Mouse (Mus musculus): Measurements from ENCODE around the gene Gpc1. TPM values are rescaled to one million over a fixed set of nuclear protein-coding genes. Genes with fewer than 3 reads are reported as not detected.

Gpc1 gene
- polyA plus RNA-seq, 1 experiment from 2014 or later: 4.1 TPM

DNA sequence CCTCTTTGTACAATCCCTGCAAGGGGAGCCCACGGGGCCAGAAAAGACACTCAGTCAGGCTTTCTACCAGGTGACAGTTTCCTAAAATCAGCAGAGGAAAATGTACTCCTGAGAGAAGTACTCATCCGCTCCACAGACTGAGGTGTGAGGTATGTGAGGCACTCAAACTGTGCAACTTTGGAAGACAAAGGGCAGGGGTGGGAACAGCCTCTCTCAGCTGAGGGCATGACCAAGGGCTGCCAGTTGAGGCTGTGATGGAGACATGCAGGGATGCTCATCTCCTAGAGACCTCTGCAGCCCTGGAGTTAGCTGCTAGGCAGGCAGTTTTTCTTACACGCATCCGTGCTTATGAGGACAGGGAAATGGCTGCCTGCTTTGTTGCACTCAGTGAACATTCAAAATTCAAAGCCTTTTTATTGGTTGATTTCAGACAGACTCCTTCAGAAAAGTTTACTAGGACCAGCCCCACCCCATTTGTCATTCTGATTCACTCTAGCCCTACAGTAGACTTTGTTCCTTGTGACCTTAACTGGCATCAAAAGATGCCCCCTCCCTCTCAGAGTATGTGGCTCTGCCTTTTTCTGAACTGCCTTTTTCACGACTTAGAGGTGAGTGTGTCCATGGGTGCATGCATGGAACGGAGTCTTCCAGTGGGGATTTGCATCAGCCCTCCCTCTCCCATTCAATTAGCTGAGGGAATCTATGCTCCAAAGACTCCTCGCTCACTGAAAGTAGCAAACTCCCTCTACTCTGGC, 57.6 kb downstream of the Gpc1 start:
- no peaks in the 10 kb centered on the region; the same call in 1 of the 2 replicates for H3K4me1 ChIP-seq (ENCODE audit: control insufficient read depth, low read depth, low read length)
- no peak overlapping the region for H3K9ac ChIP-seq (ENCODE audit: low read depth, low read length)
- no peaks in the 10 kb centered on the region for H3K36me3 ChIP-seq (ENCODE audit: control insufficient read depth, insufficient read depth)
- 54% methylated on average over 7 of the region's 7 CpGs for WGBS (ENCODE audit: insufficient replicate concordance)
- no peak overlapping the region for H3K27ac ChIP-seq (ENCODE audit: low read length)
- no peak for ATAC-seq (ENCODE audit: low read depth)
- H3K27me3 ChIP-seq (ENCODE audit: control insufficient read depth, insufficient read depth, low read depth, low read length): no peaks in the 10 kb centered on the region
- H3K9me3 ChIP-seq (replicated peaks; ENCODE audit: control insufficient read depth, low read length): no peaks in the 10 kb centered on the region
- no peak overlapping the region for H3K4me2 ChIP-seq (ENCODE audit: low read depth, low read length)
- no peak overlapping the region for H3K4me3 ChIP-seq (ENCODE audit: low read depth, low read length)

DNA sequence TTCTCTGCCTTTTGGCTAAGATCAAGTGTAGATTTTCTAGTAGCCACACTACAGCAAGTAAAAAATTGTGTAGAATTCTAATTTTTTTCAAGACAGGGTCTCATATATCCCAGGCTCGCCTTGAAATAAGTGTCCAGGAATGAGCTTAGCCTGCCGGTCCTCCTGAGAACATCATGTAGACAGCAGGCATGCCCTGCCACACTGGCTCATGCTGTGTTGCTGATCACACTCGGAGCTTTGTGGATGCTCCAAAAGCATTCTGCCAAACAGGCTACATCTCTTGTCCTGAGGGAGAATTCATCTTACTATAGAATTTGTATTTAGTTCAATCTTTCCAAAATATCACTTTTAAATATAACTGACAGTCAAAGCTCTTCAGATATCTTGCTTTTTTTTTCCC, 61.3 kb downstream of the Gpc1 start:
- WGBS (ENCODE audit: insufficient replicate concordance): 49% methylated on average over 3 of the region's 3 CpGs
- H3K9me3 ChIP-seq (replicated peaks; ENCODE audit: control insufficient read depth, low read length): no peaks in the 10 kb centered on the region
- no peak overlapping the region for H3K27ac ChIP-seq (ENCODE audit: low read length)
- no peak overlapping the region for H3K4me2 ChIP-seq (ENCODE audit: low read depth, low read length)
- no peak overlapping the region for H3K4me3 ChIP-seq (ENCODE audit: low read depth, low read length)
- H3K4me1 ChIP-seq (ENCODE audit: control insufficient read depth, low read depth, low read length): no peaks in the 10 kb centered on the region; the same call in 1 of the 2 replicates
- no peak overlapping the region for H3K9ac ChIP-seq (ENCODE audit: low read depth, low read length)
- no peak for ATAC-seq (ENCODE audit: low read depth)
- H3K36me3 ChIP-seq (ENCODE audit: control insufficient read depth, insufficient read depth): no peaks in the 10 kb centered on the region
- H3K27me3 ChIP-seq (ENCODE audit: control insufficient read depth, insufficient read depth, low read depth, low read length): no peaks in the 10 kb centered on the region

DNA sequence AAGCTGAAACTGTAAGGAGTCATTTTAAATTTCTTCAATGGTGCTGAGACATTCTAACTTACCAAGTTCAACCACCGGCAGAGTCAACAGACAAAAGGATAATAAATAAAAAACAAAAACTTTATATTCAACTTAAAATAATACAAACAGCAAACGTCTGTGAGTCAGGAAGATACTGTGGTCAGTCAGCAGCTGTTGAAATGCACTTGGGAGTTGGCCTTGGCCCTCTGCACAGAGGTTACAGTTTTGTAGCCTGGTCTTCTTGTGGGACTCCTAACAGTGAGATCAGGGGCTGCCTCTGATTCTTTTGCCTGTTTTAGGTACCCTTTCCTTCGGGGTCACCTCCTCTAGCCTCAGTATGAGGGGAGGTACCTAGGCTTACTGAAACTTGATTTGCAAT, 62.5 kb downstream of the Gpc1 start:
- no peak overlapping the region for H3K27ac ChIP-seq (ENCODE audit: low read length)
- no peaks in the 10 kb centered on the region; the same call in 1 of the 2 replicates for H3K4me1 ChIP-seq (ENCODE audit: control insufficient read depth, low read depth, low read length)
- H3K36me3 ChIP-seq (ENCODE audit: control insufficient read depth, insufficient read depth): no peaks in the 10 kb centered on the region
- WGBS (ENCODE audit: insufficient replicate concordance): 40% methylated on average over 3 of the region's 3 CpGs
- H3K9me3 ChIP-seq (replicated peaks; ENCODE audit: control insufficient read depth, low read length): no peaks in the 10 kb centered on the region
- H3K27me3 ChIP-seq (ENCODE audit: control insufficient read depth, insufficient read depth, low read depth, low read length): no peaks in the 10 kb centered on the region
- no peak overlapping the region for H3K4me3 ChIP-seq (ENCODE audit: low read depth, low read length)
- H3K9ac ChIP-seq (ENCODE audit: low read depth, low read length): no peak overlapping the region
- no peak for ATAC-seq (ENCODE audit: low read depth)
- no peak overlapping the region for H3K4me2 ChIP-seq (ENCODE audit: low read depth, low read length)

DNA sequence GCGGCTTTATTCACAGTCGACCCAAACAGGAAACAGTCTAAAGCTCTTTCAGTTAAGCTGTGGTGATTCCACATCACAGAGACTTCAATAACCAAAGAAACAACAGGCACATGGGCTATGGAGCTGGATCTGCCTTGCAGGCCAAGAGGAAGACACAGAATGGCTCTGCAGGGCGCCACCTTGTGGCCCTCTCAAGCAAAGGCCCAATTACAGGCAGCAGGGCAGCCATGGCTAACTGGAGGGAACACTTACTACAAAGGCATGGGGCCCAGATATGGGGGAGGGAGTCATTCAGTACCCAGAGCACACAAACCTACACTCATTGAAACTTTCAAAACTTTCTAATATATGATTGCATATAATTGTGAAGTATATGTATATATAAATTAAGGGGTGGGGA, 63.6 kb downstream of the Gpc1 start:
- no peak for ATAC-seq (ENCODE audit: low read depth)
- Histone ChIP-seq H3K27me3 (ENCODE audit: control insufficient read depth, insufficient read depth, low read depth, low read length) (peaks cover 5% of the 10 kb centered on the region; the same call in 1 of the 2 replicates), H3K4me1 (ENCODE audit: control insufficient read depth, low read depth, low read length) (no peaks in the 10 kb centered on the region; the same call in 1 of the 2 replicates), H3K36me3 (ENCODE audit: control insufficient read depth, insufficient read depth) (no peaks in the 10 kb centered on the region), H3K9ac (ENCODE audit: low read depth, low read length) (no peak overlapping the region), H3K27ac (ENCODE audit: low read length) (no peak overlapping the region), H3K4me3 (ENCODE audit: low read depth, low read length) (no peak overlapping the region), H3K4me2 (ENCODE audit: low read depth, low read length) (no peak overlapping the region), H3K9me3 (replicated peaks; ENCODE audit: control insufficient read depth, low read length) (no peaks in the 10 kb centered on the region)
- 11% methylated on average over 3 of the region's 3 CpGs for whole genome bisulfite sequencing (ENCODE audit: insufficient replicate concordance)

DNA sequence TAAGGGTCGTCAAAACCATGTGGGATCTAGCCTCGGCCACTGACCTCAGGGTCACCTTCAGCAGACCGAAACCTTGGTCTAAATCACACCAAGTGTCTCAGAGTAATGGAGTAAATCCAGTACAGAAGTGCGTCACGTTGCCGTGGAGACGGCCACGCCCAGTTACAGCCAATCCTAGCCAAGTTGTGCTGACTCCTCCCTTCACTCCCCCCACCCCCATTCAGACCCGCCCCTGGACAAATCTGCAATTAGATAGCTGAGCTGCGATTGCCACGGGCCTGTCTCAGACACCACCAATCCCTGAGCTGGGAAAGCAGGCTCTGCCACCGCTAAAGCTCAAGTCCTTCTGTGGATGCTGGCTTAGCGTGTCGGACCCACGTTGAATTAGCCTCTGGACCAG, 71.3 kb downstream of the Gpc1 start, which contains the start of gene Ankmy1:
Gene Ankmy1 (minus strand): TSS at position 121 of the 400 bp plus-strand sequence.
- H3K4me2 ChIP-seq (ENCODE audit: low read depth, low read length): peak within 1 kb of the TSS; percentile 44
- H3K4me3 ChIP-seq (ENCODE audit: low read depth, low read length): 0 out of 2 replicates have a peak within 1 kb of the TSS, but pooled peaks have one; percentile 19
- no peaks in the 10 kb centered on the region for H3K9me3 ChIP-seq (replicated peaks; ENCODE audit: control insufficient read depth, low read length)
- ATAC-seq (ENCODE audit: low read depth): no peak
- H3K27ac ChIP-seq (ENCODE audit: low read length): no peak within 1 kb of the TSS
- H3K27me3 ChIP-seq (ENCODE audit: control insufficient read depth, insufficient read depth, low read depth, low read length): peaks cover 9% of the 10 kb centered on the region
- peaks cover 7% of the 10 kb centered on the region for H3K4me1 ChIP-seq (ENCODE audit: control insufficient read depth, low read depth, low read length)
- H3K9ac ChIP-seq (ENCODE audit: low read depth, low read length): no peak within 1 kb of the TSS
- 2% methylated on average over 15 of the region's 15 CpGs for WGBS (ENCODE audit: insufficient replicate concordance)
- H3K36me3 ChIP-seq (ENCODE audit: control insufficient read depth, insufficient read depth): no peaks in the 10 kb centered on the region

DNA sequence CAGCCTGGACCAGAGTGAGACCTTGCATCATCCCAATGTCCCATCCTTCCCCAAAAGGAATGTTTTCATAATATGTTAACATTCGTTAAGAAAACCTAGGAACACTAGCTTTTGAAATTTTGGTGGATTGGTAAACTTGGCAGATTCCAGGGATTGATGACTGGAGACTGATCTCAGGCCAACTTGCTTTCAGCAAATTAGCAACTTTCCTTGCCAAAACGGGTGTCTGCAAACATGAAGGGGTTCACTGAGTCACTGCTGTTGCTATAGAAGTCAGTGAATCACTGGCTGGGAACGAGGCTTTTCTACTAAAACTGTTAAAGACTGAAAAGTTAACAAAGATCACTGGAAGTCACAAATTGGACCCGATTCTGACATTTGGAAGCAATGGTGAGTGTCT, 72.2 kb downstream of the Gpc1 start:
- Histone ChIP-seq H3K36me3 (ENCODE audit: control insufficient read depth, insufficient read depth) (no peaks in the 10 kb centered on the region), H3K27me3 (ENCODE audit: control insufficient read depth, insufficient read depth, low read depth, low read length) (peaks cover 9% of the 10 kb centered on the region), H3K4me3 (ENCODE audit: low read depth, low read length) (no peak overlapping the region), H3K27ac (ENCODE audit: low read length) (no peak overlapping the region), H3K4me1 (ENCODE audit: control insufficient read depth, low read depth, low read length) (peaks cover 15% of the 10 kb centered on the region), H3K4me2 (ENCODE audit: low read depth, low read length) (no peak overlapping the region), H3K9ac (ENCODE audit: low read depth, low read length) (no peak overlapping the region), H3K9me3 (replicated peaks; ENCODE audit: control insufficient read depth, low read length) (no peaks in the 10 kb centered on the region)
- WGBS (ENCODE audit: insufficient replicate concordance): 51% methylated on average over 4 of the region's 4 CpGs
- no peak for ATAC-seq (ENCODE audit: low read depth)

DNA sequence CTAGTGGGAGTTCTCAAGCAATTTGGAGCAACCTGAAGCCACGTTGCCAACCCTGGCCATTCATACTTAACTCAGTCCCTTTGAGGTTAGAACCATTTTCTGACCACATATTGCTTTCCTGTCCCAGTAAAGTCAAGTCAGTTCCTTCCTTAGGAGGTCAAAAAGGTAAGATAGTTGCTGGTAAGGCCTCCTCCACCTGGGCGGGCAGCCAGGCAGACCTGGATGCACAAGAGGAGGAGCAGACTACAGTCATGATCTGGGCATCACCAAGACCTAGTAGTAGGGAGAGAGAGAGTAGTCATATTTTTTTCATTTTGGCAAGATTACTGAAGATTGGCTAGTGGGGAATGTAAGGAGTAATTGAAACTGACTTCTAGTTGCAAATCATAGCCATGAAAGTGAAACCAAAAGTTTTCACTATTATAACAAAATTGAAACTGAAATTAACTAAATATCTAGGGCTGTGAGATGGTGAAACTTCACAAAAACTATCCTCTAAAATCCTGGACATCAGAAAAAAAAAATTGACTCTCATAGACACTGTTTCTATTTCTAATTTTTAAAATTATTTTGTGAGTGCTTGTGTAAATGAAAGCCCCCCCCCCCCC, 74.4 kb downstream of the Gpc1 start:
- Histone ChIP-seq H3K4me1 (ENCODE audit: control insufficient read depth, low read depth, low read length) (peaks cover 32% of the 10 kb centered on the region), H3K4me3 (ENCODE audit: low read depth, low read length) (no peak overlapping the region), H3K9ac (ENCODE audit: low read depth, low read length) (no peak overlapping the region), H3K27ac (ENCODE audit: low read length) (no peak overlapping the region), H3K36me3 (ENCODE audit: control insufficient read depth, insufficient read depth) (no peaks in the 10 kb centered on the region), H3K27me3 (ENCODE audit: control insufficient read depth, insufficient read depth, low read depth, low read length) (peaks cover 4% of the 10 kb centered on the region; the same call in 1 of the 2 replicates), H3K4me2 (ENCODE audit: low read depth, low read length) (peak overlapping the region; percentile 93; the same call in 1 of the 2 replicates), H3K9me3 (replicated peaks; ENCODE audit: control insufficient read depth, low read length) (no peaks in the 10 kb centered on the region)
- WGBS (ENCODE audit: insufficient replicate concordance): 61% methylated on average over 2 of the region's 2 CpGs
- no peak for ATAC-seq (ENCODE audit: low read depth)

DNA sequence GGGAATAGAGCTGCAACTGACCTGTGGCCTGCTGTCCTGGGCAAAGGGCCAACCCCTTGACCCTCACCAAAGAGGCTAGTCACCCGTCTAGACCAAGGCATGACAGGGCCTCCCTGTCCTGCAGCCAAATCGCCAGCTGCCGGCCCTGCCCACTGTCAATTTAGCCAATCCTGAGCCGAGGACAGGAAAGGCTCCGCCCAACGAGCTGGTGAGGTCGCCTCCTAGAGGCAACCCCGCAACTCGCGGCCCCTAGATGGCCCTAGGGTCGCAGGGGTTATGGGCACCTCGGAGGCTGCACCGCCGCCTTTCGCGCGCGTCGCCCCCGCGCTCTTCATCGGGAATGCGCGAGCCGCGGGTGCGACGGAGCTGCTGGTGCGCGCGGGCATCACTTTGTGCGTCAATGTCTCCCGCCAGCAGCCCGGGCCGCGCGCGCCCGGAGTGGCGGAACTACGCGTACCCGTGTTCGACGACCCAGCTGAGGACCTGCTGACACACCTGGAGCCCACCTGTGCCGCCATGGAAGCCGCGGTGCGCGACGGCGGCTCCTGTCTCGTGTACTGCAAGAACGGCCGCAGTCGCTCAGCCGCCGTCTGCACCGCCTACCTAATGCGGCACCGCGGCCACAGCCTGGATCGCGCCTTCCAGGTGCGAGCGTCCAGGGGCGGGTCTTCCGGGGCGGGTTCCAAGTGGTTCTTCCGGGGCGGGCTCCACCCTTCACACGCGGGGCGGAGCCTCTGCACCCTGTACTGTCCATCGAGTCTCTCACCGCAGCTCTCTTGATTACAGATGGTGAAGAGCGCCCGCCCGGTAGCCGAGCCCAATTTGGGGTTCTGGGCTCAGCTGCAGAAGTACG, 75.6 kb downstream of the Gpc1 start, which contains the start of gene Dusp28:
Gene Dusp28 (plus strand): TSS at position 203 of the 853 bp plus-strand sequence.
- peaks cover 40% of the 10 kb centered on the region for H3K4me1 ChIP-seq (ENCODE audit: control insufficient read depth, low read depth, low read length)
- WGBS (ENCODE audit: insufficient replicate concordance): under 1% methylated on average over 81 of the region's 81 CpGs
- ATAC-seq (ENCODE audit: low read depth): peak; percentile 90

More for the DNA sequence above, 75.6 kb downstream of the Gpc1 start, which contains the start of gene Dusp28:
- peak within 1 kb of the TSS; percentile 85 for H3K4me3 ChIP-seq (ENCODE audit: low read depth, low read length)
- H3K36me3 ChIP-seq (ENCODE audit: control insufficient read depth, insufficient read depth): no peaks in the 10 kb centered on the region
- H3K9ac ChIP-seq (ENCODE audit: low read depth, low read length): peak within 1 kb of the TSS; percentile 81
- H3K27ac ChIP-seq (ENCODE audit: low read length): peak within 1 kb of the TSS; percentile 94
- H3K27me3 ChIP-seq (ENCODE audit: control insufficient read depth, insufficient read depth, low read depth, low read length): no peaks in the 10 kb centered on the region; the same call in 1 of the 2 replicates
- H3K4me2 ChIP-seq (ENCODE audit: low read depth, low read length): peak within 1 kb of the TSS; percentile 93
- H3K9me3 ChIP-seq (replicated peaks; ENCODE audit: control insufficient read depth, low read length): no peaks in the 10 kb centered on the region

Data from liver, embryonic 16.5 days (tissue).